Mouse (Mus musculus) right cerebral cortex, adult 18-20 months (tissue): ENCODE results near the gene Ttc26.

Experiments used
- DNase-seq: peaks from one replicate; pipeline ENCODE4 v3.0.0; 2022; ENCODE audit warnings: mixed read lengths

Ttc26 gene

DNA sequence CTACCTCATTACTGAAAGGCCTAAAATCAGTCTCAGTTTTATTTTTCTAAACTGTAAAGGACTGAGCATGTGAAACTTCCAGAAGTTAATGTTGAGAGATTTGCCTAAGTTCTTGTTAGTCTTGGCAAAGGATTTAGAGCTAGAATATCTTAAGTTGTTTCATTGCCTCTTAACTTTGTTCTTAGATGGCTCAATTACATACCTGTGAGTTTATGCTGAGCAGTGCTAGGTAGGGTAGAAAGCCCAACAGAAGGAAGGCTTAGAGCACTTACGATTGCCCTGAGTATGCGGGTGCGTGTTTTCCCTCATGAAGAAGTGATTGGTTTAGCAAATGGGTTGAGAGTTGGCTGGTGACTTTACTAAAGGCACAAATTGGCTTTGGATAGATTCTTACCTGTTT, 76.8 kb downstream of the Ttc26 start:
- DNase-seq, result no peak

DNA sequence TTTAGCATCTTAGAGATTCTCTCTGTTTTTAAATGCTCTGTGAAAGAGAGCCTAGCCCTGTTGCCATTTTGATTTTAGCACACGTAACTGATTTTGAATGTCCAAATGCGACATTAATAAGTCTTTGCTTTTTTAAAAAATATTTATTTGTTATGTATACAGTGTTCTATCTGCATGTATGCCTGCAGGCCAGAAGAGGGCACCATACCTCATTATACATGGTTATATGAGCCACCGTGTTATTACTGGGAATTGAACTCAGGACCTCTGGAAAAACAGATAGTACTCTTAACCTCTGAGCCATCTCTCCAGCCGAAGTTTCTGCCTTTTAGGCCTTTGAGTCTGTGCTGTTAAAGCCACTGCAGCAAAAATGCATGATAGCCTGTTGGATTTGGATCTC, 88.3 kb downstream of the Ttc26 start:
- no peak for DNase-seq
